Mouse (Mus musculus) thymus, postnatal 0 days (tissue): ENCODE results near the gene Sp1. TPM values are rescaled to one million over a fixed set of nuclear protein-coding genes. Genes with fewer than 3 reads are reported as not detected.

Experiments
- DNase-seq: peaks from one replicate; pipeline ENCODE4 v3.0.0-alpha.2; 2015; ENCODE audit warnings: low spot score
- polyA plus RNA-seq: library from polyadenylated mRNA; unstranded; fragments of >200 nt; fragmentation: Nextera tagmentation; extraction: Ambion mirVana; gene quantifications from 2 replicates; pipeline ENCODE4 v1.2.1, GENCODE M21; 2015

Gene Sp1
- polyA plus RNA-seq, 1 experiment from 2014 or later = 10.9 TPM

DNA sequence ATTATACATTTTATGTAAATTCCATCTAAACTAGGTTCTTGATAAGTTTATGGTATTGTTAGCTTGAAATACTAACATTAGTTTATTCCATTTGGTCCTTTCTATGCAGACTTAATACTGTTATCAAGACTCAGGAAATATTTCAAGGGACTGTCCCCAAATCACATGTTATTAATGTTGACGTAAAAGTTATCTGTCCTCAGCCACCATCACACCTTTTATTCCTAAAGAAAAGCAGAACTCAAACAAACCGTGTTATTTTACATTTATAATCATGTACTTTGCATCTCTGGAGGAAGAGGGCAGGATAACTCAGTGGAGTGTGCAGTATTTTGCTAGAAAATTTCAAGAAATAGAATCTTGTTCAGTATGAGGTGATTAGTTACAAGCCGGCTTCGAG lies 27.2 kb downstream of the Sp1 start:
- DNase-seq = no peak

DNA sequence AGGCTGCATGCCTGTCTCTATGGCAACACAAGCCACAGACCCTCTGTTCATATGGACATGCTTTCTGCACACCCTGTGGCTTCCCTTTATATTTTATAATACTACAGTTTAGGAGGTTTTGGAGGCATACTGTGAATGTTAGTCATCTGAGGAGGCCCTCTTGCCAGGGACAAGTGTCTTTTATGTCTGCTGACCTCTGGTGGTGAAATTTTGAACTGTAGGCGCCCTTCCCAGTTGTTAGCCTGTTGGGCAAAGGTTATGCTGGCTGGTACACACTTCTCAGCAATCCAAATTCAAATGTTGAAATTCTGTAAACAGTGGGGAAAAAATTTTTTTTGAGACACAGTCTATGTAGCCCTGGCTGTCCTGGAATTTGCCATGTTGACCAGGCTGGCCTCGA lies 36.5 kb downstream of the Sp1 start:
- peak; percentile 84 for DNase-seq

- no peak for DNase-seq
Observed at GRCm38 (mm10) chr15:102445146-102445545, 39.2 kb downstream of the Sp1 start, which contains the start of gene Amhr2. TSS of gene Amhr2 (plus strand) at chr15:102445367.

DNA sequence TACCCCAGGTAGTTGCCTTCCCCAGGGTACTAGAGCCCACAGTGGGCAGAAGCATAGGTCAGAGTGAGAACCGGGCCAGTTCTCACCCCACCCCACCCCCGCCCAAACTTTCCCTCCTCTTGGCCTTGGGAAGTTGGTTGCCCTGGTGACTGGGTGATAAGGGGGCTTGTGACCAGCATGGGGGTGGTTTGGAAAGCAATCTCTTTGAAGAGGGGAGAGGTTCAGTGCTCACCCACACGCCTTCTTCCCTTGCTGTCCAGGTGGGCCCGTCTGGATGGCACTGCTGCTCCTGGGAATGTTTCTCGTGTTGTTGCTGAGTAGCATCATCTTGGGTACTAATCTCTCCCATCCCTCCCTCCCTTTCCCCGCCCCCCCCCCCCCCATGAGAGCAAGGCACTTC lies 40.5 kb downstream of the Sp1 start:
- no peak for DNase-seq

DNA sequence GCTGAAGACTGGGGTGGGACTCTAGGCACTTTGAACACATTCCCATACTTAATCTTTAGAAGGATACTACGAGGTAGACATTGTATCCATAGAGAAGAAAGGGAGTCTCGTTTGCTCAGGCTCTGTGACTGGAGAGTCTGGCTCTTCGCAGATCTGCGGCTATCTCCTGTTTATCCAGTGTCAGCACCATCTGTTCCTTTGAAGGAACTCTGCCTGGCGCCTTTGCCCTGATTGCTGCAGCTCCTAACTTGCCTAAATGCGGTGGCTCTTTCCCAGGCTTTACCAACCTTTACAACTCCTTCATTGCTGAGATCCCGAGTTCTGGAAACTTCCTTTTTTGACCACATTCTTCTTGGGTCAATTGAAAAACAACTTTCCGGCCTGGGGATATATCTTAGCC lies 43.4 kb downstream of the Sp1 start:
- DNase-seq = no peak

DNA sequence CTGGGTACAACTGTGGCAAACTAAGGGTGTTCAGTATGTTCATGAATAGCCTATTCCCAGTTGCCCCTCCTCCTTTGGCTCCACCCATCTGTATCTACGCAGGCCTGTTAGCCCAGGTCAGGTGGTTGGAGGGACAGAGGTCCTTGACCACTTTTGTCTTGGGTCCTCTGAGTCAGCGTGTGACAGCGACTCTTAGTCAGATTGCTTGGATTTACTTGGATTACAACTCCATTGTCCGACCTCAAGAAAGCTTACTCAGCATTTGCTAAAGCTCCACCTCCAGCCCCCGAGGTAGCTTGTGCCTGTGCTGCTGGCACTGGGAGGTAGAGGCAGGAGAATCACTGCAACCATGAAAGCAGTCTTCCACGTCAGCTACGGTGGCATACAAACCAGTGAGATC lies 45.0 kb downstream of the Sp1 start:
- no peak for DNase-seq

DNA sequence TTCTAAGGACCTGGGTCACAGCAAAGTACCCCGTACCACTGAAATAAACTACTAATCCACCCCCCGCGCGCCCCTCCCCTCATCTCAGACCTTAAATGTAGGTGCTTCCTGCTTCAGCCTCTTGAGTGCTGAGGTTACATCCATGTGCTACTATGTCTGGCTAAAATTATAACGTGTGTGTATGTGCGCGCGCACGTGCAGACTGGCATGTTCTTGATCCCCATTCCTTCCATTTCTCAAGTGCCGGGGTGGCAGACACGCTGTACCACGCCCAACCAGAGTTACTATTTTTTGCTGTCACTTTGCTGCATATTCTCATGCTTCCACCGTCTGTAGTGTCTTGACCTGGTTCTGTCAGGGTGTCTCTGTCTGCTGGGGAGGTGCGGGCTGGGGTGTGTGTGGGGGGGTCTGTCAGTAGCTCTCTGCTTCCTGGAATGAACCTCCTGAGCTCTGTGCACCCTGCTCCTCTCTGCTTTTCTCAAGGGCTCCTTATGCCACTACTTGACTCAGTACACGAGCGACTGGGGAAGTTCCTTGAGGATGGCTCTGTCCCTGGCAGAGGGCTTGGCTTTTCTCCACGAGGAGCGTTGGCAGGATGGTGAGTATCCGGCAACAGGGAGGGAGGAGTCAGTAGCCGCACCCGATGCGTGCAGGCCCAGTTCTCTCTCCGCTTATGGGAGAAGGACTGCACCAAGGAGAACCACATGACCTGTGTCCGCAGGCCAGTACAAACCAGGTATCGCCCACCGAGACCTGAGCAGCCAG lies 45.9 kb downstream of the Sp1 start:
- no peak for DNase-seq

DNA sequence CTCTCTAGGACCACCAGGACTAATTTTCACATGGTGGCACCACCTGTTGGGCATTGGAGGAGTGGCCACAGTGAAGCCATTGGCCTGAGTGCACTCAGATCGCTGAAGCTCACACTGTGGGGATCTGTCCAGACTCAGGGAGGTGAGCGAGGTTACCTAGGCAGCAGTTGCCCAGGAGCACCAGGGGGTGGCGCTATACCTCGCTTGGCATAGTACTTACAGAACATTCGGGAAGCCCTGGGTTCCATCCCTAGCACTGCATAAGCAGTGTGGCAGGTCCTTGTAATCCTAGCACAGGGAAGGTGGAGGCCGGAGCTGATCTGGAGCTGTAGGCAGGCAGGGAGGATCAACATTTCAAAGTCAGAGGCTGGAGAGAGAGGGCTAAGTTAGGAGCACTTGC lies 50.0 kb downstream of the Sp1 start:
- DNase-seq = peak; percentile 16

GRCm38 (mm10) chr15:102458050-102458736 lies 52.2 kb downstream of the Sp1 start:
- DNase-seq = peak; percentile 78

- peak; percentile 87 for DNase-seq
Observed at GRCm38 (mm10) chr15:102458904-102459317, 53.0 kb downstream of the Sp1 start, which contains the start of gene Prr13. TSS of gene Prr13 (plus strand) at chr15:102459028.

DNA sequence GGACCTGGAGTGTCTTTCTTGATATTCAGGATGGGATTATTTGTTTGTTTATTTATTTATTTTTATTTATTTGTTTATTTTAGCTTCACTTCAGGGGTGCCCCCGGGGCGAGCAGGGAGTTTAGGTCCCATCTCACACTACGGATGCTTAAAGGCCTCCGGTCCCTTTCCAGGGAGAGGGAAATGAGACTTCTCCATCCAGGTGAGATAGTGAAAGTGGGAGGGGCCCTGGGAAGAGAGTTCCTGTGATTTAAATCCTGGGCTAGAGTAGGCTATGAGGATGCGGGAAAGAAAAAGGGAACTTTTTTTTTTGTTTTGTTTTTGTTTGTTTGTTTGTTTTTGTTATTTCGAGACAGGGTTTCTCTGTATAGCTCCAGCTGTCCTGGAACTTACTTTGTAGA lies 53.4 kb downstream of the Sp1 start:
- DNase-seq = no peak

GRCm38 (mm10) chr15:102459847-102460246 lies 53.9 kb downstream of the Sp1 start:
- DNase-seq = no peak

DNA sequence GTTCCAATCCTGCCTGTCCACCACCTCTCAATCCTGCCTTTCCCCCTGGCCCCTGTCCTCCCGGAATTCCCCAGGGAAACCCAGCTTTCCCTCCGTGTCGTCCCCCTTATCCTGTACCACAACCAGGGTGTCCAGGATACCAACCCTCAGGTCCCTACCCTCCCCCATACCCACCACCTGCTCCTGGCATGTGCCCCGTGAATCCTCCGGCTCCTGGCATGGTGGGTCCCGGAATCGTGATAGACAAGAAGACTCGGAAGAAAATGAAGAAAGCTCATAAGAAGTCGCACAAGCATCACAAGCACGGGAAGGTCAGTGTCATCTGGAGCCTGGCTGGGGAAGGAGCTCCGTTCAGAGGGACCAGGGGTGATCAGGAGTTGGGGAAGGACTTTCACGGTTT lies 54.5 kb downstream of the Sp1 start:
- no peak for DNase-seq

GRCm38 (mm10) chr15:102460971-102461370 lies 55.0 kb downstream of the Sp1 start:
- no peak for DNase-seq

- DNase-seq = no peak
Observed at GRCm38 (mm10) chr15:102461430-102462075, 55.6 kb downstream of the Sp1 start.

DNA sequence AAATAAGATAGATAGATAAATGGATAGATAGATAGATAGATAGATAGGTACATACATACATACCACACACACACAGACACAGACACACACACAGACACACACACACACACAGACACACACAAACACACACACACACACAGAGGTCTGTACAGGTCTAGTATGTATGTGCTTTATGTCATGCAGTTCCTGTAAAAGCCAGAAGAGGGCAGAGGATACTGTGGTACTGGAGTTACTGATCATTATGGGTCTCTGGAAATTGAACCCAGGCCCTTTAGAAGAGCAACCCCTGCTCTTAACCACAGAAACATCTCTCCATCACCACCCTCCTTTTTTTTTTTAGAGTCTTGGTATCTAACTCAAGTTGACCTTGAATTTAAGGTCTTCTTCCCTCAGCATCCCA lies 57.7 kb downstream of the Sp1 start:
- peak; percentile 54 for DNase-seq

DNA sequence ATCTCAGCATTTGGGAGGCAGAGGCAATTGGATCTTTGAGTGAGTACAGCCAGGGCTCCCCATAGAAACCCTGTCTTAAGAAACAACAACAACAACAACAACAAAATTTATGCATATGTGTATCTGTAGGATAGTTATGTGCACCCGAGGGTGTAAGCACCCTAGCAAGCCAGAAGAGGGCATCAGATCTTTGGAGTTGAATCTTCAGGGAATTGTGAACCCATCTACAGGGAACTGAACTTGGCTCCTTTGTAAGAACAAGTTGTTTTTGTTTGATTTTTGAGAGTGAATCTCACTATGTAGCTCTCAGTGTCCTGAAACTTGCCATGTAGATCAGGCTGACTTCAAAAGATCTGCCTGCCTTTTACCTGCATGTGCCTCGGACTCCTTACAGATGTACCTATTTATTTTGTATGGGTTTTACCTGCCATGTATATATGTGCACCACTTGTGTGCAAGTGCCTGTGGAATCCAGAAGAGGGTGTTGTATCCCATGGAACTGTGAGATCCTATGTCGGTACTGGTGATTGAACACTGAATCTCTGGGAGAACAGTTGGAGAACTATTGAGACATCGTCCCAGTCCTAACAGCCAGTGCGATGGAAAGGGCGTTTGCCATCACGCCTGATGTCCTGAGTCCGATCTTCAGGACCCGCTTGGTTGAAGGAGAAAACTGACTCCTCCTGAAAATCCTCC lies 62.9 kb downstream of the Sp1 start:
- no peak for DNase-seq

GRCm38 (mm10) chr15:102470183-102470604 lies 64.3 kb downstream of the Sp1 start, which contains the start of gene Pcbp2:
TSS of gene Pcbp2 (plus strand) at chr15:102470539.
- DNase-seq = peak; percentile 98

DNA sequence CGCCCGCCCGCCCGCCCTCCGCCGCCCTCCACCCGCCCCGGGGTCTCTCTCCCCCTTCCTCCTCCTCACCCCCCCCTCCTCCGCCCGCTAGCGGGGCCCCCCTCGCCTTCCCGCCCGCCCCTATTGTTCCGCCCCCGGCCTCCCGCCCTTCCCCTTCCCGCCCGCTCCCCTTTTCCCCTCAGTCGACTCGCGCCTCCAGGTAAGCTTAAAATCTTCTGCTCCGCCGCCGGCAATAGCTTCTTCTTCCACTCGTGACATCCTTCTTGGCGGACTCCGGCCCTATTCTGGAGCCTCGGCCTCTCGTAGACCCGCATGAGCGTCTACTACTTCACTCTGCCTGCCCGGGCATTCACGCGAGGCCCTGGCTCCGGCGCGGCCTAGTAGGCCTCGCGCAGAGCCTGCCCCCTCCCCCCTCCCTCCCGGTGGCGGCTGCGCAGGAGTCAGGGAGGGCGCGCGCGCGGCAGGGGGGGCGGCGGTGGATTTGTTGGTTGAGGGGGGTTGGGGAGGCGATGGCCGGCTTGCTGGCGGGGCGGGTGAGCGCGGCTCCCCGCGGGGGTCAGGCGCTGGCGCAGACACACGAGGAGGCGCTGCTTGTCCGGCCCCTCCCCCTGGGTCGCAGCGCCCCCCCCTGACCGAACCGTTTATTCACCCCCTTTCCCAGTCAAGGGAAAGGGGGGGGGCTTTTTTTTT lies 64.8 kb downstream of the Sp1 start:
- peak; percentile 84 for DNase-seq

GRCm38 (mm10) chr15:102471295-102471645 lies 65.3 kb downstream of the Sp1 start:
- DNase-seq = no peak

GRCm38 (mm10) chr15:102471727-102472126 lies 65.8 kb downstream of the Sp1 start:
- no peak for DNase-seq
